Comparison of ENCODE assay signal across 10 mouse cellular contexts in genomic region chr5:100249757-100250156, GRCm38 (mm10).
DNase-seq lines count a peak whose midpoint lies in the region; ATAC-seq and TF ChIP-seq lines count a peak whose summit lies in the region.
"Had no signal": no experiment of that assay in that cellular context is flagged by ENCODE, and none has a peak within 500 bp of the region (broad histone marks: within the 10 kb centered on the region; RNA-seq: fewer than 3 reads in every experiment).

No protein-coding gene starts in this region.

- no peak overlapping the region for H3K27ac ChIP-seq in gastrocnemius, adult 2 months
- no peak overlapping the region for H3K27ac ChIP-seq in spleen, adult 2 months (ENCODE audit: insufficient read depth, low read length)

- TF ChIP-seq CTCF in gastrocnemius, adult 2 months (IDR thresholded peaks at IDR 0.05) = peak; percentile 78
- TF ChIP-seq CTCF in spleen, adult 2 months (IDR thresholded peaks at IDR 0.05; ENCODE audit: extremely low read depth, insufficient read depth, insufficient read length, insufficient replicate concordance) = peak; percentile 21; the same call in 1 of the 2 replicates

- WGBS in spleen, adult 2 months = 59% methylated on average over 3 of the region's 3 CpGs

- no peaks in the 10 kb centered on the region for H3K27me3 ChIP-seq in spleen, adult 2 months (ENCODE audit: control insufficient read depth, insufficient read depth, low read length)

- no peak overlapping the region for H3K4me3 ChIP-seq in gastrocnemius, adult 2 months
- no peak overlapping the region for H3K4me3 ChIP-seq in spleen, adult 2 months (ENCODE audit: extremely low read depth, insufficient read depth, insufficient read length)

- intact Hi-C loops in gastrocnemius, adult 2 months (cut with DNase I) = loop anchor here (5.0 to 10.0 kb wide), 2 partner anchors 73 to 325 kb away; no protein-coding TSS in a partner anchor
- intact Hi-C loops in gastrocnemius, postnatal 36 days (cut with DNase I) = loop anchor here (5.0 to 10.0 kb wide), 2 partner anchors 73 to 325 kb away; no protein-coding TSS in a partner anchor

- ATAC-seq in activated CD4-positive, CD25-positive, alpha-beta regulatory T cell, adult 4 months = no peak

- no peak for DNase-seq in gastrocnemius, adult 2 months
- no peak for DNase-seq in gastrocnemius, postnatal 36 days
- DNase-seq in spleen, adult 2 months (ENCODE audit: low read depth in 1 of 2, low spot score in 2 of 2) = peak in 1 of 2 experiments; percentile 7
- DNase-seq in spleen, postnatal 4 days (ENCODE audit: low spot score in 2 of 2) = no peak
- DNase-seq in kidney, postnatal 14 days = peak; percentile 13
- peak; percentile 49 for DNase-seq in thymus, postnatal 14 days
- DNase-seq in cerebellum, postnatal 25 days = no peak
- DNase-seq: cerebellum, postnatal 14 days had no signal

- TF ChIP-seq POLR2A in spleen, adult 2 months (IDR thresholded peaks at IDR 0.05; ENCODE audit: low read depth, low read length) = no peak

- H3K4me1 ChIP-seq in spleen, adult 2 months (ENCODE audit: control insufficient read depth, insufficient read depth, insufficient read length) = no peaks in the 10 kb centered on the region

- no peaks in the 10 kb centered on the region for H3K36me3 ChIP-seq in spleen, adult 2 months (ENCODE audit: control insufficient read depth, insufficient read depth, low read length)
- H3K36me3 ChIP-seq: G1E had no signal

Comparison
In these comparisons a context has a peak if more than half of its experiments do, and no peak if none do; other contexts are left out.
1. DNase-seq: peak in kidney, postnatal 14 days (single experiment) and thymus, postnatal 14 days (single experiment); none in gastrocnemius, adult 2 months (single experiment), gastrocnemius, postnatal 36 days (0 of 2), spleen, postnatal 4 days (0 of 2) and cerebellum, postnatal 25 days (0 of 2).